Mouse (Mus musculus): ENCODE results near the gene Sptan1. TPM values are rescaled to one million over a fixed set of nuclear protein-coding genes. Genes with fewer than 3 reads are reported as not detected.

Sptan1 gene
- polyA plus RNA-seq, 1 experiment from 2014 or later = 156 TPM

- peak overlapping the region; percentile 98 to 100 for H3K27ac ChIP-seq (replicated peaks in 1 of 2; ENCODE audit: control insufficient read depth in 1 of 2, insufficient read depth in 1 of 2, low read depth in 2 of 2, low read length in 2 of 2)
- peak overlapping the region; percentile 88 for H3K4me2 ChIP-seq (ENCODE audit: low read length)
- H3K4me1 ChIP-seq (ENCODE audit: control insufficient read depth in 2 of 2, insufficient read depth in 2 of 2, low read length in 2 of 2) = peaks cover 14 to 32% of the 10 kb centered on the region in 2 experiments
- H3K9me3 ChIP-seq (ENCODE audit: control insufficient read depth, low read length) = no peaks in the 10 kb centered on the region
- peak overlapping the region; percentile 99 to 100 for H3K4me3 ChIP-seq (ENCODE audit: control insufficient read depth in 1 of 2, insufficient read depth in 1 of 2, low read depth in 1 of 2, low read length in 2 of 2)
- H3K36me3 ChIP-seq (ENCODE audit: control insufficient read depth, insufficient read depth, low read length) = peaks cover 36% of the 10 kb centered on the region
- peak overlapping the region; percentile 99 for H3K9ac ChIP-seq (ENCODE audit: low read length)
- under 1% methylated on average over 53 of the region's 69 CpGs for WGBS
- H3K27me3 ChIP-seq (ENCODE audit: control insufficient read depth, insufficient read depth, low read length) = no peaks in the 10 kb centered on the region
- peak; percentile 19 for ATAC-seq (ENCODE audit: insufficient number of reproducible peaks, insufficient read depth, low FRiP score, low read depth)
Observed at GRCm38 (mm10) chr2:30067031-30067888, 101.9 kb downstream of the Sptan1 start.

GRCm38 (mm10) chr2:30067962-30068361, 102.6 kb downstream of the Sptan1 start:
- H3K27ac ChIP-seq (replicated peaks in 1 of 2; ENCODE audit: control insufficient read depth in 1 of 2, insufficient read depth in 1 of 2, low read depth in 2 of 2, low read length in 2 of 2) = no peak overlapping the region
- H3K4me3 ChIP-seq (ENCODE audit: control insufficient read depth in 1 of 2, insufficient read depth in 1 of 2, low read depth in 1 of 2, low read length in 2 of 2) = peak overlapping the region; percentile 31 to 100; a peak in 3 of 4 replicates
- 37% methylated on average over 7 of the region's 7 CpGs for WGBS
- no peak for ATAC-seq (ENCODE audit: insufficient number of reproducible peaks, insufficient read depth, low FRiP score, low read depth)
- H3K27me3 ChIP-seq (ENCODE audit: control insufficient read depth, insufficient read depth, low read length) = no peaks in the 10 kb centered on the region
- peak overlapping the region; percentile 88 for H3K4me2 ChIP-seq (ENCODE audit: low read length)
- H3K4me1 ChIP-seq (ENCODE audit: control insufficient read depth in 2 of 2, insufficient read depth in 2 of 2, low read length in 2 of 2) = peaks cover 12 to 32% of the 10 kb centered on the region in 2 experiments
- peak overlapping the region; percentile 99 for H3K9ac ChIP-seq (ENCODE audit: low read length)
- no peaks in the 10 kb centered on the region for H3K9me3 ChIP-seq (ENCODE audit: control insufficient read depth, low read length)
- H3K36me3 ChIP-seq (ENCODE audit: control insufficient read depth, insufficient read depth, low read length) = peaks cover 43% of the 10 kb centered on the region

- no peak overlapping the region for H3K9ac ChIP-seq (ENCODE audit: low read length)
- 78% methylated on average over 7 of the region's 7 CpGs for WGBS
- H3K4me3 ChIP-seq (ENCODE audit: control insufficient read depth in 1 of 2, insufficient read depth in 1 of 2, low read depth in 1 of 2, low read length in 2 of 2) = no peak overlapping the region
- no peak for ATAC-seq (ENCODE audit: insufficient number of reproducible peaks, insufficient read depth, low FRiP score, low read depth)
- no peaks in the 10 kb centered on the region for H3K27me3 ChIP-seq (ENCODE audit: control insufficient read depth, insufficient read depth, low read length)
- H3K4me1 ChIP-seq (ENCODE audit: control insufficient read depth in 2 of 2, insufficient read depth in 2 of 2, low read length in 2 of 2) = peaks cover 5 to 9% of the 10 kb centered on the region in 2 experiments
- H3K9me3 ChIP-seq (ENCODE audit: control insufficient read depth, low read length) = no peaks in the 10 kb centered on the region
- no peak overlapping the region for H3K4me2 ChIP-seq (ENCODE audit: low read length)
- peaks cover 52% of the 10 kb centered on the region for H3K36me3 ChIP-seq (ENCODE audit: control insufficient read depth, insufficient read depth, low read length)
- H3K27ac ChIP-seq (replicated peaks in 1 of 2; ENCODE audit: control insufficient read depth in 1 of 2, insufficient read depth in 1 of 2, low read depth in 2 of 2, low read length in 2 of 2) = no peak overlapping the region
Observed at GRCm38 (mm10) chr2:30072875-30073274, 107.5 kb downstream of the Sptan1 start.

GRCm38 (mm10) chr2:30073285-30073684, 107.9 kb downstream of the Sptan1 start:
- Histone ChIP-seq H3K9ac (ENCODE audit: low read length) (no peak overlapping the region), H3K36me3 (ENCODE audit: control insufficient read depth, insufficient read depth, low read length) (peaks cover 48% of the 10 kb centered on the region), H3K27me3 (ENCODE audit: control insufficient read depth, insufficient read depth, low read length) (no peaks in the 10 kb centered on the region), H3K4me1 (ENCODE audit: control insufficient read depth in 2 of 2, insufficient read depth in 2 of 2, low read length in 2 of 2) (peaks cover 5 to 9% of the 10 kb centered on the region in 2 experiments), H3K9me3 (ENCODE audit: control insufficient read depth, low read length) (no peaks in the 10 kb centered on the region), H3K4me3 (ENCODE audit: control insufficient read depth in 1 of 2, insufficient read depth in 1 of 2, low read depth in 1 of 2, low read length in 2 of 2) (no peak overlapping the region), H3K27ac (replicated peaks in 1 of 2; ENCODE audit: control insufficient read depth in 1 of 2, insufficient read depth in 1 of 2, low read depth in 2 of 2, low read length in 2 of 2) (no peak overlapping the region), H3K4me2 (ENCODE audit: low read length) (no peak overlapping the region)
- ATAC-seq (ENCODE audit: insufficient number of reproducible peaks, insufficient read depth, low FRiP score, low read depth) = no peak
- 80% methylated on average over 3 of the region's 3 CpGs for WGBS

GRCm38 (mm10) chr2:30075625-30076024, 110.3 kb downstream of the Sptan1 start:
- Histone ChIP-seq H3K4me2 (ENCODE audit: low read length) (no peak overlapping the region), H3K27ac (replicated peaks in 1 of 2; ENCODE audit: control insufficient read depth in 1 of 2, insufficient read depth in 1 of 2, low read depth in 2 of 2, low read length in 2 of 2) (no peak overlapping the region), H3K27me3 (ENCODE audit: control insufficient read depth, insufficient read depth, low read length) (no peaks in the 10 kb centered on the region), H3K4me1 (ENCODE audit: control insufficient read depth in 2 of 2, insufficient read depth in 2 of 2, low read length in 2 of 2) (peaks cover 7 to 8% of the 10 kb centered on the region in 2 experiments), H3K9ac (ENCODE audit: low read length) (no peak overlapping the region), H3K36me3 (ENCODE audit: control insufficient read depth, insufficient read depth, low read length) (peaks cover 25% of the 10 kb centered on the region), H3K4me3 (ENCODE audit: control insufficient read depth in 1 of 2, insufficient read depth in 1 of 2, low read depth in 1 of 2, low read length in 2 of 2) (no peak overlapping the region), H3K9me3 (ENCODE audit: control insufficient read depth, low read length) (no peaks in the 10 kb centered on the region)
- no peak for ATAC-seq (ENCODE audit: insufficient number of reproducible peaks, insufficient read depth, low FRiP score, low read depth)
- WGBS = 74% methylated on average over 3 of the region's 3 CpGs

- Histone ChIP-seq H3K27ac (replicated peaks in 1 of 2; ENCODE audit: control insufficient read depth in 1 of 2, insufficient read depth in 1 of 2, low read depth in 2 of 2, low read length in 2 of 2) (no peak overlapping the region), H3K4me3 (ENCODE audit: control insufficient read depth in 1 of 2, insufficient read depth in 1 of 2, low read depth in 1 of 2, low read length in 2 of 2) (no peak overlapping the region), H3K9ac (ENCODE audit: low read length) (no peak overlapping the region), H3K36me3 (ENCODE audit: control insufficient read depth, insufficient read depth, low read length) (peaks cover 27% of the 10 kb centered on the region), H3K4me2 (ENCODE audit: low read length) (no peak overlapping the region), H3K4me1 (ENCODE audit: control insufficient read depth in 2 of 2, insufficient read depth in 2 of 2, low read length in 2 of 2) (peaks cover 7 to 8% of the 10 kb centered on the region in 2 experiments), H3K9me3 (ENCODE audit: control insufficient read depth, low read length) (no peaks in the 10 kb centered on the region), H3K27me3 (ENCODE audit: control insufficient read depth, insufficient read depth, low read length) (no peaks in the 10 kb centered on the region)
- WGBS = 93% methylated on average over 8 of the region's 9 CpGs
- no peak for ATAC-seq (ENCODE audit: insufficient number of reproducible peaks, insufficient read depth, low FRiP score, low read depth)
Observed at GRCm38 (mm10) chr2:30076439-30076838, 111.1 kb downstream of the Sptan1 start.

- Histone ChIP-seq H3K4me2 (ENCODE audit: low read length) (peak overlapping the region; percentile 94), H3K27ac (replicated peaks in 1 of 2; ENCODE audit: control insufficient read depth in 1 of 2, insufficient read depth in 1 of 2, low read depth in 2 of 2, low read length in 2 of 2) (peak overlapping the region in 1 of 2 experiments; percentile 1; a peak in 1 of 4 replicates), H3K9ac (ENCODE audit: low read length) (no peak overlapping the region), H3K27me3 (ENCODE audit: control insufficient read depth, insufficient read depth, low read length) (no peaks in the 10 kb centered on the region), H3K4me1 (ENCODE audit: control insufficient read depth in 2 of 2, insufficient read depth in 2 of 2, low read length in 2 of 2) (peaks cover 7 to 8% of the 10 kb centered on the region in 2 experiments), H3K36me3 (ENCODE audit: control insufficient read depth, insufficient read depth, low read length) (peaks cover 23% of the 10 kb centered on the region), H3K4me3 (ENCODE audit: control insufficient read depth in 1 of 2, insufficient read depth in 1 of 2, low read depth in 1 of 2, low read length in 2 of 2) (no peak overlapping the region), H3K9me3 (ENCODE audit: control insufficient read depth, low read length) (no peaks in the 10 kb centered on the region)
- 0 out of 2 replicates have a peak, but pooled peaks have one; percentile 5 for ATAC-seq (ENCODE audit: insufficient number of reproducible peaks, insufficient read depth, low FRiP score, low read depth)
- 63% methylated on average over 6 of the region's 6 CpGs for WGBS
Observed at GRCm38 (mm10) chr2:30076959-30077358, 111.6 kb downstream of the Sptan1 start.

All from heart, embryonic 14.5 days (tissue).